Mouse (Mus musculus) myocyte (in vitro differentiated cells): ENCODE measurements at regions not wholly inside any gene's neighbourhood (a gene's known extent, or its start where the extent isn't known, plus 50 kb on each side); places are given as distances from the start of the nearest gene placed in this dataset.

Experiments used
- CEBPB ChIP-seq: IDR thresholded peaks from 2 replicates; pipeline ENCODE4 v1.6.1; 2011; ENCODE audit warnings: mild to moderate bottlenecking, moderate library complexity; ENCODE audit not compliant: poor library complexity, insufficient read depth, severe bottlenecking
- MYOG ChIP-seq, 3 experiments: IDR thresholded peaks; one replicate each; pipeline ENCODE4 v1.6.1; 2011; ENCODE audit warnings: control low read depth in 2 of 3, low read depth in 2 of 3, mild to moderate bottlenecking in 2 of 3; ENCODE audit not compliant: insufficient read length in 2 of 3, control insufficient read depth in 1 of 3, insufficient read depth in 1 of 3
- POLR2A ChIP-seq: IDR thresholded peaks from one replicate; pipeline ENCODE4 v1.6.1; 2011; ENCODE audit warnings: low read depth, mild to moderate bottlenecking, control low read depth, moderate library complexity; ENCODE audit not compliant: insufficient read length
- POLR2AphosphoS2 ChIP-seq: IDR thresholded peaks from one replicate; pipeline ENCODE4 v1.6.1; 2011; ENCODE audit warnings: low read depth, control low read depth; ENCODE audit not compliant: insufficient read length
- SRF ChIP-seq: IDR thresholded peaks from one replicate; pipeline ENCODE4 v1.6.1; 2011; ENCODE audit warnings: low read depth; ENCODE audit not compliant: control insufficient read depth, insufficient read length
- TCF3 ChIP-seq: IDR thresholded peaks from one replicate; pipeline ENCODE4 v1.6.1; 2011; ENCODE audit warnings: low read depth, control low read depth; ENCODE audit not compliant: insufficient read length
- USF1 ChIP-seq: IDR thresholded peaks from one replicate; pipeline ENCODE4 v1.6.1; 2011; ENCODE audit warnings: low read depth, mild to moderate bottlenecking, control low read depth, moderate library complexity

GRCm38 (mm10) chr11:20960750-20961149, 129.9 kb upstream of the Lgalsl start:
- TF ChIP-seq POLR2AphosphoS2 (no peak), POLR2A (no peak), TCF3 (no peak), CEBPB (no peak), SRF (no peak), MYOG (IDR thresholded peaks at IDR 0.05; ENCODE audit: control insufficient read depth in 1 of 3, insufficient read depth in 1 of 3, insufficient read length in 2 of 3, low read depth in 2 of 3) (no peak), USF1 (no peak)
